Mouse (Mus musculus) midbrain, embryonic 13.5 days (tissue): ENCODE measurements around the gene Mmp23. TPM values are rescaled to one million over a fixed set of nuclear protein-coding genes. Genes with fewer than 3 reads are reported as not detected.
A peak's percentile ranks its signal among the peaks of the same experiment; 100 is the strongest.
"Not testable (repeated sequence)": the region's sequence is repeated elsewhere in the genome, so short reads cannot be mapped to it uniquely, and the experiment has no call there.

Source experiments
- ATAC-seq: fragments of 200-750 bp; cut with Nextera tagmentation; 2 replicates; pipeline ENCODE4 v1.8.0; 2017; ENCODE audit warnings: mild to moderate bottlenecking, moderate TSS enrichment, moderate library complexity
- H3K27ac ChIP-seq: fragments of 300-500 bp; sonication (generic); 2 replicates; pipeline ENCODE4 v1.5.1; 2015; ENCODE audit warnings: inconsistent platforms, mild to moderate bottlenecking, moderate library complexity
- H3K27me3 ChIP-seq: fragments of 300-500 bp; sonication (generic); 2 replicates; pipeline ENCODE4 v1.6.1; 2015; ENCODE audit warnings: mild to moderate bottlenecking, inconsistent platforms
- H3K36me3 ChIP-seq: fragments of 300-500 bp; sonication (generic); 2 replicates; pipeline ENCODE4 v1.6.1; 2015; ENCODE audit warnings: mild to moderate bottlenecking, inconsistent platforms
- H3K4me1 ChIP-seq: fragments of 300-500 bp; sonication (generic); replicated peaks from 2 replicates; pipeline ENCODE4 v1.6.1; 2015; ENCODE audit warnings: inconsistent platforms
- H3K4me2 ChIP-seq: fragments of 300-500 bp; sonication (generic); replicated peaks from 2 replicates; pipeline ENCODE4 v1.6.1; 2015; ENCODE audit warnings: moderate library complexity, mild to moderate bottlenecking, inconsistent platforms
- H3K4me3 ChIP-seq: fragments of 300-500 bp; sonication (generic); replicated peaks from 2 replicates; pipeline ENCODE4 v1.5.1; 2015; ENCODE audit warnings: mild to moderate bottlenecking, inconsistent platforms
- H3K9ac ChIP-seq: fragments of 300-500 bp; sonication (generic); replicated peaks from 2 replicates; pipeline ENCODE4 v1.6.1; 2015; ENCODE audit warnings: mild to moderate bottlenecking, inconsistent platforms
- H3K9me3 ChIP-seq: fragments of 300-500 bp; sonication (generic); 2 replicates; pipeline ENCODE4 v1.6.1; 2016; ENCODE audit warnings: mild to moderate bottlenecking, inconsistent platforms
- WGBS: fragments of 180-500 bp; shearing (Covaris S2); methylation state at CpG from one replicate; pipeline ENCODE4 v1.1.7; 2015; 5-methylcytosine and 5-hydroxymethylcytosine counted together
- polyA plus RNA-seq: library from polyadenylated mRNA; unstranded; fragments of >200 nt; fragmentation: Nextera tagmentation; extraction: Ambion mirVana; gene quantifications from 2 replicates; pipeline ENCODE4 v1.2.1, GENCODE M21; 2015

Gene Mmp23
- polyA plus RNA-seq, 1 experiment from 2014 or later = 3.6 TPM

GRCm38 (mm10) chr4:155653451-155654182, 433 bp upstream of the Mmp23 start:
- Histone ChIP-seq H3K9ac (peak overlapping the region; percentile 51), H3K27ac (no peak overlapping the region), H3K4me1 (peaks cover 33% of the 10 kb centered on the region), H3K4me3 (peak overlapping the region; percentile 32), H3K27me3 (peaks cover 65% of the 10 kb centered on the region), H3K36me3 (peaks cover 57% of the 10 kb centered on the region), H3K9me3 (no peaks in the 10 kb centered on the region), H3K4me2 (peak overlapping the region; percentile 59)
- 2% methylated on average over 31 of the region's 31 CpGs for WGBS
- ATAC-seq = peak; percentile 40

GRCm38 (mm10) chr4:155652283-155653085, 700 bp downstream of the Mmp23 start:
- peaks cover 60% of the 10 kb centered on the region for H3K36me3 ChIP-seq
- H3K4me1 ChIP-seq = peaks cover 33% of the 10 kb centered on the region
- no peak for ATAC-seq
- H3K27ac ChIP-seq = no peak overlapping the region
- H3K9me3 ChIP-seq = no peaks in the 10 kb centered on the region
- H3K27me3 ChIP-seq = peaks cover 65% of the 10 kb centered on the region
- WGBS = 22% methylated on average over 36 of the region's 36 CpGs
- peak overlapping the region; percentile 59 for H3K4me2 ChIP-seq
- H3K9ac ChIP-seq = peak overlapping the region; percentile 51
- H3K4me3 ChIP-seq = peak overlapping the region; percentile 32

- Histone ChIP-seq H3K9me3 (no peaks in the 10 kb centered on the region), H3K9ac (no peak overlapping the region), H3K4me2 (no peak overlapping the region), H3K27ac (no peak overlapping the region), H3K4me1 (peaks cover 33% of the 10 kb centered on the region), H3K36me3 (peaks cover 58% of the 10 kb centered on the region), H3K27me3 (peaks cover 65% of the 10 kb centered on the region), H3K4me3 (no peak overlapping the region)
- ATAC-seq = no peak
- 75% methylated on average over 15 of the region's 15 CpGs for WGBS
Measured at GRCm38 (mm10) chr4:155651553-155652269, 1.5 kb downstream of the Mmp23 start.

- WGBS = 97% methylated on average over 11 of the region's 11 CpGs
- H3K4me2 ChIP-seq = no peak overlapping the region
- H3K9ac ChIP-seq = no peak overlapping the region
- no peaks in the 10 kb centered on the region for H3K9me3 ChIP-seq
- no peak overlapping the region for H3K27ac ChIP-seq
- peaks cover 41% of the 10 kb centered on the region for H3K27me3 ChIP-seq
- H3K36me3 ChIP-seq = peaks cover 62% of the 10 kb centered on the region
- peaks cover 21% of the 10 kb centered on the region for H3K4me1 ChIP-seq
- no peak overlapping the region for H3K4me3 ChIP-seq
- no peak for ATAC-seq
Measured at GRCm38 (mm10) chr4:155649355-155649754, 3.8 kb downstream of the Mmp23 start.

GRCm38 (mm10) chr4:155645721-155646120, 7.5 kb downstream of the Mmp23 start:
- Histone ChIP-seq H3K9me3 (no peaks in the 10 kb centered on the region), H3K36me3 (peaks cover 86% of the 10 kb centered on the region), H3K4me1 (no peaks in the 10 kb centered on the region), H3K27ac (no peak overlapping the region), H3K27me3 (peaks cover 5% of the 10 kb centered on the region), H3K4me3 (no peak overlapping the region), H3K4me2 (no peak overlapping the region), H3K9ac (no peak overlapping the region)
- WGBS = 94% methylated on average over 5 of the region's 5 CpGs
- ATAC-seq = no peak

- not testable (repeated sequence) for H3K4me1 ChIP-seq, H3K4me2 ChIP-seq, H3K9me3 ChIP-seq, H3K9ac ChIP-seq, ATAC-seq, H3K4me3 ChIP-seq, H3K27me3 ChIP-seq, H3K27ac ChIP-seq
- peaks cover 86% of the 10 kb centered on the region for H3K36me3 ChIP-seq
- WGBS = 99% methylated on average over 2 of the region's 2 CpGs
Measured at GRCm38 (mm10) chr4:155645308-155645707, 7.9 kb downstream of the Mmp23 start, which contains the start of gene Gm10563. Gene Gm10563 (minus strand): TSS chr4:155645408.

GRCm38 (mm10) chr4:155643531-155643930, 9.7 kb downstream of the Mmp23 start:
- WGBS = 91% methylated on average over 1 of the region's 1 CpGs
- H3K9me3 ChIP-seq = no peaks in the 10 kb centered on the region
- no peak for ATAC-seq
- H3K4me1 ChIP-seq = no peaks in the 10 kb centered on the region
- H3K27ac ChIP-seq = no peak overlapping the region
- H3K4me3 ChIP-seq = no peak overlapping the region
- no peaks in the 10 kb centered on the region for H3K27me3 ChIP-seq
- H3K36me3 ChIP-seq = peaks cover 81% of the 10 kb centered on the region
- H3K4me2 ChIP-seq = no peak overlapping the region
- H3K9ac ChIP-seq = no peak overlapping the region

- Histone ChIP-seq H3K9me3 (no peaks in the 10 kb centered on the region), H3K4me3 (no peak overlapping the region), H3K4me2 (no peak overlapping the region), H3K27me3 (no peaks in the 10 kb centered on the region), H3K4me1 (no peaks in the 10 kb centered on the region), H3K9ac (no peak overlapping the region), H3K36me3 (peaks cover 90% of the 10 kb centered on the region), H3K27ac (no peak overlapping the region)
- no peak for ATAC-seq
Measured at GRCm38 (mm10) chr4:155635766-155636499, 17.3 kb downstream of the Mmp23 start.

GRCm38 (mm10) chr4:155630267-155630666, 22.9 kb downstream of the Mmp23 start:
- no peaks in the 10 kb centered on the region for H3K27me3 ChIP-seq
- no peaks in the 10 kb centered on the region for H3K9me3 ChIP-seq
- WGBS = 94% methylated on average over 6 of the region's 6 CpGs
- H3K4me1 ChIP-seq = peaks cover 4% of the 10 kb centered on the region
- H3K4me2 ChIP-seq = no peak overlapping the region
- H3K36me3 ChIP-seq = peaks cover 75% of the 10 kb centered on the region
- no peak for ATAC-seq
- no peak overlapping the region for H3K4me3 ChIP-seq
- H3K9ac ChIP-seq = no peak overlapping the region
- H3K27ac ChIP-seq = no peak overlapping the region

GRCm38 (mm10) chr4:155624338-155625291, 28.6 kb downstream of the Mmp23 start, which contains the start of gene Cdk11b:
Gene Cdk11b (plus strand): TSS chr4:155624854.
- Histone ChIP-seq H3K27me3 (no peaks in the 10 kb centered on the region), H3K4me2 (peak within 1 kb of the TSS; percentile 88), H3K4me3 (peak within 1 kb of the TSS; percentile 99), H3K9me3 (no peaks in the 10 kb centered on the region), H3K36me3 (peaks cover 46% of the 10 kb centered on the region), H3K27ac (peak within 1 kb of the TSS; percentile 85), H3K9ac (peak within 1 kb of the TSS; percentile 93), H3K4me1 (peaks cover 14% of the 10 kb centered on the region)
- peak; percentile 100 for ATAC-seq
- under 1% methylated on average over 84 of the region's 84 CpGs for WGBS
